In the genomic region with DNA sequence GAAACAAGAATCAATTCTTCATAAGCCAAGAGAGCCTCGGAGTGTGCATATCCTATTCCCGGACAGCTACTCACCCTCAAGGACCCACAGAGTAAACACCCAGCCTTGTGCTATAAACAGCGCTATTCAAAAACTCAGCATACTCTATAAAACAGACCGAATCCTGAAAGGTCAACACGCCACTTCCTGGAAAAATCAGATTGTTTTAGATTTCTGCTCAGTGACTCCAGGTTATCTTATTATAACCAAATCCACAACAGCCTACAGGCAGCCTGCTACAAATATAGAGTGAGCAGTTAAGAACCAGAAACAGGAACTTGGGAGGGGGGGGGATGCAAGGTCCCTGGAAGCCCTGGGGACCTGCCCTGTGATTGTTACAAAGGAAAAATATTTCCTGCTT, we compare ENCODE assay signal across 9 mouse cellular contexts.
A peak's percentile ranks its signal among the peaks of the same experiment; 100 is the strongest.
DNase-seq lines count a peak whose midpoint lies in the region; ATAC-seq lines count a peak whose summit lies in the region.
"Had no signal": no experiment of that assay in that cellular context is flagged by ENCODE, and none has a peak within 500 bp of the region (broad histone marks: within the 10 kb centered on the region; RNA-seq: fewer than 3 reads in every experiment).

No protein-coding gene starts in this region.

- peak; percentile 38 for DNase-seq in large intestine, adult 2 months (ENCODE audit: low read depth, low spot score)
- DNase-seq in natural killer cell, adult 2 months (ENCODE audit: low spot score in 2 of 2): no peak
- no peak for DNase-seq in right cerebral cortex, adult 2 months (ENCODE audit: low spot score in 2 of 2)

- H3K36me3 ChIP-seq in liver, embryonic 15.5 days (replicated peaks): peaks cover 17% of the 10 kb centered on the region; the same call in 1 of the 2 replicates
- peaks cover 51% of the 10 kb centered on the region for H3K36me3 ChIP-seq in liver, embryonic 12.5 days
- no peaks in the 10 kb centered on the region for H3K36me3 ChIP-seq in heart, embryonic 16.5 days (ENCODE audit: control insufficient read depth, insufficient read depth)
- no peaks in the 10 kb centered on the region for H3K36me3 ChIP-seq in stomach, embryonic 16.5 days (ENCODE audit: control insufficient read depth, insufficient read depth, low read length)
- no peaks in the 10 kb centered on the region for H3K36me3 ChIP-seq in forebrain, embryonic 15.5 days

- H3K9me3 ChIP-seq in liver, embryonic 15.5 days (replicated peaks): no peaks in the 10 kb centered on the region
- no peaks in the 10 kb centered on the region for H3K9me3 ChIP-seq in liver, embryonic 12.5 days (replicated peaks)
- H3K9me3 ChIP-seq in heart, embryonic 16.5 days (replicated peaks; ENCODE audit: control insufficient read depth, low read length): no peaks in the 10 kb centered on the region
- H3K9me3 ChIP-seq in stomach, embryonic 16.5 days (replicated peaks; ENCODE audit: control insufficient read depth, low read length): no peaks in the 10 kb centered on the region
- no peaks in the 10 kb centered on the region for H3K9me3 ChIP-seq in forebrain, embryonic 15.5 days

- 56% methylated on average over 5 of the region's 5 CpGs for WGBS in liver, embryonic 15.5 days (ENCODE audit: insufficient replicate concordance)
- 66% methylated on average over 5 of the region's 5 CpGs for WGBS in liver, embryonic 12.5 days (ENCODE audit: insufficient replicate concordance)
- 57% methylated on average over 5 of the region's 5 CpGs for WGBS in heart, embryonic 16.5 days
- WGBS in large intestine, adult 2 months: 10% methylated on average over 5 of the region's 5 CpGs
- WGBS in stomach, embryonic 16.5 days: 19% methylated on average over 5 of the region's 5 CpGs
- 78% methylated on average over 5 of the region's 5 CpGs for WGBS in forebrain, embryonic 15.5 days

- H3K27me3 ChIP-seq in liver, embryonic 15.5 days: no peaks in the 10 kb centered on the region
- H3K27me3 ChIP-seq in liver, embryonic 12.5 days (replicated peaks): no peaks in the 10 kb centered on the region
- no peaks in the 10 kb centered on the region for H3K27me3 ChIP-seq in heart, embryonic 16.5 days (ENCODE audit: control insufficient read depth, insufficient read depth, low read length)
- no peaks in the 10 kb centered on the region for H3K27me3 ChIP-seq in stomach, embryonic 16.5 days (ENCODE audit: control insufficient read depth, insufficient read depth, low read length)
- H3K27me3 ChIP-seq in forebrain, embryonic 15.5 days: no peaks in the 10 kb centered on the region

- no peak overlapping the region for H3K9ac ChIP-seq in liver, embryonic 15.5 days
- H3K9ac ChIP-seq in liver, embryonic 12.5 days: no peak overlapping the region
- H3K9ac ChIP-seq in heart, embryonic 16.5 days (ENCODE audit: low read length): no peak overlapping the region
- no peak overlapping the region for H3K9ac ChIP-seq in stomach, embryonic 16.5 days (ENCODE audit: low read length)
- no peak overlapping the region for H3K9ac ChIP-seq in forebrain, embryonic 15.5 days (replicated peaks)

- no peak overlapping the region for H3K4me2 ChIP-seq in liver, embryonic 15.5 days
- H3K4me2 ChIP-seq in liver, embryonic 12.5 days: no peak overlapping the region
- H3K4me2 ChIP-seq in heart, embryonic 16.5 days (ENCODE audit: low read depth, low read length): no peak overlapping the region
- no peak overlapping the region for H3K4me2 ChIP-seq in stomach, embryonic 16.5 days (ENCODE audit: low read depth, low read length)
- H3K4me2 ChIP-seq in forebrain, embryonic 15.5 days (replicated peaks): no peak overlapping the region

- H3K27ac ChIP-seq in liver, embryonic 15.5 days (replicated peaks): no peak overlapping the region
- no peak overlapping the region for H3K27ac ChIP-seq in liver, embryonic 12.5 days
- H3K27ac ChIP-seq in heart, embryonic 16.5 days (ENCODE audit: low read length): peak overlapping the region; percentile 85
- peak overlapping the region; percentile 64; the same call in 1 of the 2 replicates for H3K27ac ChIP-seq in stomach, embryonic 16.5 days (ENCODE audit: low read length)
- H3K27ac ChIP-seq in forebrain, embryonic 15.5 days (replicated peaks): no peak overlapping the region

- no peak overlapping the region for H3K4me3 ChIP-seq in liver, embryonic 15.5 days (replicated peaks)
- H3K4me3 ChIP-seq in liver, embryonic 12.5 days: no peak overlapping the region
- no peak overlapping the region for H3K4me3 ChIP-seq in heart, embryonic 16.5 days (ENCODE audit: low read length)
- no peak overlapping the region for H3K4me3 ChIP-seq in stomach, embryonic 16.5 days (replicated peaks; ENCODE audit: low read length)
- H3K4me3 ChIP-seq in forebrain, embryonic 15.5 days: no peak overlapping the region
- H3K4me3 ChIP-seq: myocyte had no signal

- H3K4me1 ChIP-seq in liver, embryonic 15.5 days (replicated peaks): peaks cover 18% of the 10 kb centered on the region; the same call in 1 of the 2 replicates
- peaks cover 20% of the 10 kb centered on the region for H3K4me1 ChIP-seq in liver, embryonic 12.5 days
- H3K4me1 ChIP-seq in heart, embryonic 16.5 days (ENCODE audit: control insufficient read depth, insufficient read depth, low read length): peaks cover 14% of the 10 kb centered on the region
- 0 out of 2 replicates have a peak, but pooled peaks cover 7% of the 10 kb centered on the region for H3K4me1 ChIP-seq in stomach, embryonic 16.5 days (ENCODE audit: control insufficient read depth, insufficient read depth, low read length)
- H3K4me1 ChIP-seq in forebrain, embryonic 15.5 days: no peaks in the 10 kb centered on the region

- 0 out of 2 replicates have a peak, but pooled peaks have one; percentile 38 for ATAC-seq in liver, embryonic 15.5 days (ENCODE audit: insufficient read depth)
- ATAC-seq in liver, embryonic 12.5 days: no peak
- ATAC-seq in heart, embryonic 16.5 days (replicated peaks; ENCODE audit: extremely low read depth, insufficient read depth, low FRiP score): peak; percentile 71
- ATAC-seq in stomach, embryonic 16.5 days (ENCODE audit: insufficient read depth, low FRiP score): peak; percentile 63; the same call in 1 of the 2 replicates
- no peak for ATAC-seq in forebrain, embryonic 15.5 days (replicated peaks)

Comparison
In these comparisons a context has a peak if more than half of its experiments do, and no peak if none do; other contexts are left out.
1. ATAC-seq: peak in liver, embryonic 15.5 days (single experiment), heart, embryonic 16.5 days (single experiment) and stomach, embryonic 16.5 days (single experiment); none in liver, embryonic 12.5 days (single experiment) and forebrain, embryonic 15.5 days (single experiment).
2. H3K27ac ChIP-seq: peak in heart, embryonic 16.5 days (single experiment) and stomach, embryonic 16.5 days (single experiment); none in liver, embryonic 15.5 days (single experiment), liver, embryonic 12.5 days (single experiment) and forebrain, embryonic 15.5 days (single experiment).